Mouse (Mus musculus) liver, embryonic 14.5 days (tissue): ENCODE data around the gene Tmem199.

ENCODE experiments used
- CTCF ChIP-seq: IDR thresholded peaks from 2 replicates; pipeline ENCODE4 v1.5.1; 2016; ENCODE audit warnings: antibody characterized with exemption, low read depth, control low read depth
- EP300 ChIP-seq: IDR thresholded peaks from 2 replicates; pipeline ENCODE4 v1.6.1; 2016; ENCODE audit warnings: antibody characterized with exemption, low read depth

DNA sequence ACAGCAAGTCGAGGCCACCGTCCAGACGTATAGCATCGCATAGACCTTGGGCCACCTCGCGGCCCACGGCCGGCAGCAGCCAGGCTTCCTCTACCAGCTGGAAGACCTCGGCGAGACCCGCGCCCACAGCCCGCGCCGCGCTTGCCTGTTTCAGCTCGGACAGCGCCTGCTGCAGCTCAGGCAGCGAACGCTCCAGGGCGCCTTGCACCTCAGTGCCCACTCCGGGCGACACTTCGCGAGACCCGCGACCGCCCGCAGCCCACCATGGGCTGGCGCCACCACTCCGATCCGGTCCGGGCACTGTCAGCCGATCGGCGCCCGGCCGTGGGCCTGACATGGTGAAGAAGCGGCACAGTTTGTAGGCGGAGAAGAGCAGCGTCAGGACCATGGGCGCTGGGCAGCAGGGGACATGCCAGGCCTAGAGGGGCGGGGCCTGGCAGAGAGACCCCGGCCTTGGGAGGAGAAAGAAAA is 14.9 kb downstream of the Tmem199 start:
- TF ChIP-seq EP300 (no peak), CTCF (no peak)
